Mouse (Mus musculus) left cerebral cortex, adult 2 months (tissue): ENCODE results near the gene Hist1h4d. TPM values are rescaled to one million over a fixed set of nuclear protein-coding genes. Genes with fewer than 3 reads are reported as not detected.
"Not testable (repeated sequence)": the region's sequence is repeated elsewhere in the genome, so short reads cannot be mapped to it uniquely, and the experiment has no call there.

Experiments used
- DNase-seq, 2 experiments: peaks; one replicate each; pipeline ENCODE4 v3.0.0; 2021 to 2022; ENCODE audit warnings: low spot score in 2 of 2, mixed read lengths in 1 of 2; ENCODE audit errors: extremely low spot score in 1 of 2
- H3K27ac ChIP-seq: fragments of 200-600 bp; 2 replicates; pipeline ENCODE4 v1.8.1; 2022
- H3K4me3 ChIP-seq: fragments of 200-600 bp; 2 replicates; pipeline ENCODE4 v1.8.1; 2022
- CTCF ChIP-seq: fragments of 200-600 bp; IDR thresholded peaks from 2 replicates; pipeline ENCODE4 v1.8.1; 2022; ENCODE audit warnings: antibody characterized with exemption, mild to moderate bottlenecking, moderate library complexity
- intact Hi-C: fragments of 180-260 bp; cut with DNase I; formaldehyde crosslinking; loops from one replicate; pipeline ENCODE4 v1.15.1; 2025
- total RNA-seq, 2 experiments: library from RNA; stranded (reverse); gene quantifications; 2 replicates each; pipeline ENCODE4 v1.2.3; 2021

The Hist1h4d gene
- total RNA-seq, 2 experiments from 2014 or later = 141 to 157 TPM

GRCm38 (mm10) chr13:23576906-23577639 is 4.3 kb upstream of the Hist1h4d start:
- no peak overlapping the region for H3K4me3 ChIP-seq
- intact Hi-C loops = no loop called here
- TF ChIP-seq CTCF = no peak

DNA sequence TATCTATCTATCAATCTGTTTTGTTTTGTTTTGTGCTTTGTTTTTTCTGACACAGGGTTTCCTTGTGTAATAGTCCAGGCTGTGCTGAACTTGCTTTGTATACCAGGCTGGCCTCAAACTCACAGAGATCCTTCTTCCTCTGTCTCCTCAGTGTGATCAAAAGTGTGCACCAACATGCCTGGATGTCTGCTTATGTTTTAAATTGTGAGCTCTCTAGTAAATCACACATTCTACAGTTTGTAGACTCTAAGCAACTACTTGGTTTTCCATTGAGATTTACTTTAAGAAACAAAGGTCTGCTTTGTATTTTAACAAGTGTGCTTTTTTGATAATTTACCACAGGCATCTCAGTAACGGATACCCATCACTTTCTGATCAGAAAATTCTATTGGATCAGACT is 3.6 kb upstream of the Hist1h4d start:
- Histone ChIP-seq H3K27ac (no peak overlapping the region), H3K4me3 (no peak overlapping the region)
- TF ChIP-seq CTCF = no peak
- intact Hi-C loops = no loop called here
- DNase-seq = no peak

More at GRCm38 (mm10) chr13:23576906-23577639, 4.3 kb upstream of the Hist1h4d start:
- H3K27ac ChIP-seq = no peak overlapping the region
- DNase-seq = no peak

GRCm38 (mm10) chr13:23582219-23583056 is 1.0 kb downstream of the Hist1h4d start:
- intact Hi-C loops = loop anchor here (2.0 to 10.0 kb wide), 5 partner anchors 115 to 1865 kb away; partner anchors contain the start of genes Hist1h1a, Hist1h1b, Hist1h1t and Hist1h2ai
- DNase-seq = no peak
- no peak for TF ChIP-seq CTCF
- peak overlapping the region; percentile 76 for H3K4me3 ChIP-seq
- peak overlapping the region; percentile 80 for H3K27ac ChIP-seq

DNA sequence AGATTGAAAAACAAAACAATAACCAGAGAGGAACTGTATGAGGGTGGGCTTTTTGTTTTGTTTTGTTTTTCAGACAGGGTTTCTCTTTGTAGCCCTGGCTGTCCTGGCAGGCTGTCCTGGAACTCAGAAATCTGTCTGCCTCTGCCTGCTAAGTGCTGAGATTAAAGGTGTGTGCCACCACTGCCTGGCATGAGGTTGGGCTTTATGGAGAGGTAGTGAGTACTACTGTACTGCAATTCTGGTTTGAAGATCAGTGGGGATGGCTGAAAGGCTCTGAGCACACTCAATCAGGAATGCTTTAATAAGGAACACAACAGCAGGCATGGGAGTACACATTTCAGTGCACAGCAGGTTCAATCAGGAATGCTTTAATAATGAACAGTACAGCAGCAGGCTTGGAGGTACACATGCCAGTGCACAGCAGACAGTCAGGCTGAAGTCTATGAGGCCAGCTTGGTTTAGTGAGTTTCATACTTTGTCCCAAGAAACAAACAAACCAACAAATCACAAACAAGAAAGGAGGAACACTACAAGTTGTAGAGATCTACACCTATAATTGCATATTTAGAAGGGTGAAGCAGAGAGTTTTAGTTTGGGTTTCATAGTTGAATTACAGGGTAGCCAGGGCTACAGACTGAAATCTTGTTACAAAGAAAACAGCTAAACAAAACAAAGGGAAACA is 2.1 kb downstream of the Hist1h4d start:
- no peak overlapping the region for H3K4me3 ChIP-seq
- intact Hi-C loops = loop anchor here (2.0 to 10.0 kb wide), 5 partner anchors 114 to 1866 kb away; partner anchors contain the start of genes Hist1h1a, Hist1h1b, Hist1h1t and Hist1h2ai
- TF ChIP-seq CTCF = no peak
- DNase-seq = no peak
- H3K27ac ChIP-seq = peak overlapping the region; percentile 24; the same call in 1 of the 2 replicates

DNA sequence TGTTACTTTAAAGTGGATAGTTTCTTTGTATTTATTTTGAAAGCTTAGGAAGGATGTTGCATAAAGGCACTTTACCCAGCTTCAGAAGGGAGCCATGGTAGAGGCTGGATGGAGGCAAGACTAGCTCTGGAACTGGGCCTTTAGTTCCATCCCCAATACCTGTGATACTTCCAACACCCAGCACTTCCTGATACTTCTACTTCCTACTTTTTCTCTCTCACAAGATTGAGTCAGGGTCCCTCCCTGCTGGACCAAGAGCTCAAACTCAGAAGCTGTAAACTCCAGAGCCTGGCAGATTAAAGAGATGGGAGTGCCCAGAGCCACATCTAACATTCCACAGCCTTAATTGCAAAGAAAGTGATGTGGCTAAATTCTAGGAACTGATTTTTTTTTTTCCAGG is 2.9 kb downstream of the Hist1h4d start:
- Histone ChIP-seq H3K27ac (peak overlapping the region; percentile 82), H3K4me3 (peak overlapping the region; percentile 67)
- intact Hi-C loops = loop anchor here (5.0 to 10.0 kb wide), 4 partner anchors 113 to 1867 kb away; partner anchors contain the start of genes Hist1h1a, Hist1h1b, Hist1h1t and Hist1h2ai
- TF ChIP-seq CTCF = no peak
- DNase-seq = no peak

- Histone ChIP-seq H3K27ac (peak overlapping the region; percentile 82), H3K4me3 (peak overlapping the region; percentile 67)
- intact Hi-C loops = loop anchor here (10.0 kb wide), 1 partner anchor 1800 kb away; the partner anchor contains the start of genes Hist1h1b, Hist1h2an, Hist1h2bp and Hist1h3i
- TF ChIP-seq CTCF = no peak
- peak; percentile 65 to 66 for DNase-seq
These were observed 3.6 kb downstream of the Hist1h4d start for GRCm38 (mm10) chr13:23585029-23585441.

GRCm38 (mm10) chr13:23585442-23586098 is 4.2 kb downstream of the Hist1h4d start:
- DNase-seq = peak; percentile 57 to 78
- Histone ChIP-seq H3K4me3 (peak overlapping the region; percentile 67), H3K27ac (peak overlapping the region; percentile 82)
- intact Hi-C loops = loop anchor here (2.0 to 10.0 kb wide), 3 partner anchors 35 to 1801 kb away; partner anchors contain the start of genes Hist1h1b, Hist1h2an, Hist1h2bc and Hist1h2be

GRCm38 (mm10) chr13:23586099-23586939 is 4.9 kb downstream of the Hist1h4d start:
- intact Hi-C loops = loop anchor here (2.0 to 10.0 kb wide), 3 partner anchors 34 to 1802 kb away; partner anchors contain the start of genes Hist1h1b, Hist1h2an, Hist1h2bc and Hist1h2be
- peak overlapping the region; percentile 33; the same call in 1 of the 2 replicates for H3K27ac ChIP-seq
- DNase-seq = no peak

GRCm38 (mm10) chr13:23586940-23587225 is 5.5 kb downstream of the Hist1h4d start:
- no peak for TF ChIP-seq CTCF
- DNase-seq = no peak
- Histone ChIP-seq H3K4me3 (no peak overlapping the region), H3K27ac (no peak overlapping the region)
- intact Hi-C loops = loop anchor here (2.0 to 10.0 kb wide), 3 partner anchors 34 to 1802 kb away; partner anchors contain the start of genes Hist1h1b, Hist1h2an, Hist1h2bc and Hist1h2be

More at GRCm38 (mm10) chr13:23586099-23586939, 4.9 kb downstream of the Hist1h4d start:
- no peak for TF ChIP-seq CTCF
- peak overlapping the region; percentile 67 for H3K4me3 ChIP-seq

DNA sequence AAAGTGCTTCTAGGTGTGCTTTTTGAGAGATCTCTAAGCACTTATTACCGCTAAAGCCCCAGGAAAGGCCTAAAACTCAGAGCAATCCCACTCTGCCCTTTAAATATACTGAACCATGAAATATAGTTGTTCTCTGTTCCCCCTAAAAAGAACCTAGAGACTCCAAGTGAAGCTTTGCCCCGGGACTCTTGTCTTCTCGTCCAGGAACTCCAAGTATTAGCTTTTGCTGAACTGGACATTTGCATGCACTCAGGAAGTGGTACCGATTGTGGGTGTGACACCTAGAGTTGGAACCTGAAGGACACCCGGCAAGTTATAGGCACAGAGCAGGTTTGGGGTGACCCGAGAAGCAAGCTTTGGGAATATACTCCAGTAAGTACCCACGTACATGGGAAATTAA is 9.8 kb downstream of the Hist1h4d start:
- TF ChIP-seq CTCF = no peak
- Histone ChIP-seq H3K4me3 (no peak overlapping the region), H3K27ac (no peak overlapping the region)
- intact Hi-C loops = no loop called here
- no peak for DNase-seq

DNA sequence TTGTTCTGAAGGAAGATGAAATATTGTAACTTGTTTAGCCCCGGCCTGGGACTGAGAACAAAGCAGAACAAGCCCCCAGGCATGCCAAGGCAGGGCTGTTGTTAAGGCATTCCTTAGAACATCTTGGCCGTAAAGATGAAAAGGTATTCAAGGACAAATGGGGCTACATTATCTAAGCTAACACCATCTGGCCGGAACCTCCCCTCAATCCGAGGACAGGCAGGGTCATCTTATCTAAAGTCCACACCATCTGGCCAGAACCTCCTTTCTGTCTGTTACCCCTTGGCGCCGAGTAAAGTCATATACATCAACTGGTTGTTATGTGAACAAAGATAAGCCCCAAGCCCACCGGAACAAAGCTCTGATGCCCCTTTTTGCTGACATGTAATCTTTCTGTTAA is 10.5 kb downstream of the Hist1h4d start:
- intact Hi-C loops, DNase-seq, H3K4me3 ChIP-seq, H3K27ac ChIP-seq: not testable (repeated sequence)
